Mouse (Mus musculus) MN1 (cell line): ENCODE data around the gene Lamc3.

Experiments
- DNase-seq: peaks from one replicate; pipeline ENCODE4 v3.0.0-alpha.2; 2016; ENCODE audit warnings: low spot score

Lamc3 gene

GRCm38 (mm10) chr2:31935054-31935453 is 48.0 kb downstream of the Lamc3 start:
- no peak for DNase-seq

- no peak for DNase-seq
Observed at GRCm38 (mm10) chr2:31938298-31938697, 51.2 kb downstream of the Lamc3 start.

- no peak for DNase-seq
Observed at GRCm38 (mm10) chr2:31943011-31943410, 55.9 kb downstream of the Lamc3 start.

GRCm38 (mm10) chr2:31945580-31945979 is 58.5 kb downstream of the Lamc3 start:
- DNase-seq, result no peak

GRCm38 (mm10) chr2:31948392-31948791 is 61.3 kb downstream of the Lamc3 start:
- DNase-seq, result peak; percentile 68

- no peak for DNase-seq
Observed at GRCm38 (mm10) chr2:31948801-31949200, 61.7 kb downstream of the Lamc3 start.

- DNase-seq, result peak; percentile 81
Observed at GRCm38 (mm10) chr2:31950058-31950871, 63.2 kb downstream of the Lamc3 start, which contains the start of gene Aif1l. Gene Aif1l, plus strand, starts transcription at chr2:31950139.

GRCm38 (mm10) chr2:31950966-31951365 is 63.9 kb downstream of the Lamc3 start:
- DNase-seq, result peak; percentile 32

GRCm38 (mm10) chr2:31952236-31952635 is 65.1 kb downstream of the Lamc3 start:
- DNase-seq, result peak; percentile 72

- no peak for DNase-seq
Observed at GRCm38 (mm10) chr2:31952725-31953124, 65.6 kb downstream of the Lamc3 start.

GRCm38 (mm10) chr2:31953687-31954086 is 66.6 kb downstream of the Lamc3 start:
- DNase-seq, result no peak

GRCm38 (mm10) chr2:31954779-31955181 is 67.7 kb downstream of the Lamc3 start:
- no peak for DNase-seq

- DNase-seq, result no peak
Observed at GRCm38 (mm10) chr2:31955686-31956085, 68.6 kb downstream of the Lamc3 start.

GRCm38 (mm10) chr2:31957211-31957610 is 70.1 kb downstream of the Lamc3 start:
- DNase-seq, result no peak

- DNase-seq, result no peak
Observed at GRCm38 (mm10) chr2:31960986-31961385, 73.9 kb downstream of the Lamc3 start.

- no peak for DNase-seq
Observed at GRCm38 (mm10) chr2:31961791-31962222, 74.7 kb downstream of the Lamc3 start.

GRCm38 (mm10) chr2:31962501-31963224 is 75.6 kb downstream of the Lamc3 start:
- DNase-seq, result peak; percentile 51

GRCm38 (mm10) chr2:31963491-31963890 is 76.4 kb downstream of the Lamc3 start:
- peak; percentile 59 for DNase-seq

- DNase-seq, result no peak
Observed at GRCm38 (mm10) chr2:31964191-31964590, 77.1 kb downstream of the Lamc3 start.

GRCm38 (mm10) chr2:31965110-31965509 is 78.0 kb downstream of the Lamc3 start:
- peak; percentile 38 for DNase-seq

- DNase-seq, result no peak
Observed at GRCm38 (mm10) chr2:31966801-31967200, 79.7 kb downstream of the Lamc3 start.

- no peak for DNase-seq
Observed at GRCm38 (mm10) chr2:31972589-31972988, 85.5 kb downstream of the Lamc3 start.

GRCm38 (mm10) chr2:31974141-31974808 is 87.2 kb downstream of the Lamc3 start, which contains the start of gene Nup214:
Gene Nup214, plus strand, starts transcription at chr2:31974436.
- DNase-seq, result peak; percentile 99
